Mouse (Mus musculus) forebrain, embryonic 15.5 days (tissue): ENCODE measurements around the gene Ccdc115. TPM values are rescaled to one million over a fixed set of nuclear protein-coding genes. Genes with fewer than 3 reads are reported as not detected.

ENCODE experiments used
- ATAC-seq: fragments of 200-750 bp; cut with Nextera tagmentation; replicated peaks from 2 replicates; pipeline ENCODE4 v1.8.0; 2017; ENCODE audit warnings: mild to moderate bottlenecking, moderate TSS enrichment, moderate library complexity
- H3K27ac ChIP-seq: fragments of 300-500 bp; sonication (generic); replicated peaks from 2 replicates; pipeline ENCODE4 v1.5.1; 2015; ENCODE audit warnings: mild to moderate bottlenecking, inconsistent platforms
- H3K27me3 ChIP-seq: fragments of 300-500 bp; sonication (generic); 2 replicates; pipeline ENCODE4 v1.6.1; 2015; ENCODE audit warnings: inconsistent platforms
- H3K36me3 ChIP-seq: fragments of 300-500 bp; sonication (generic); 2 replicates; pipeline ENCODE4 v1.6.1; 2015; ENCODE audit warnings: mild to moderate bottlenecking, inconsistent platforms
- H3K4me1 ChIP-seq: fragments of 300-500 bp; sonication (generic); 2 replicates; pipeline ENCODE4 v1.6.1; 2015; ENCODE audit warnings: inconsistent platforms
- H3K4me2 ChIP-seq: fragments of 300-500 bp; sonication (generic); replicated peaks from 2 replicates; pipeline ENCODE4 v1.6.1; 2015; ENCODE audit warnings: mild to moderate bottlenecking, inconsistent platforms
- H3K4me3 ChIP-seq: fragments of 300-500 bp; sonication (generic); 2 replicates; pipeline ENCODE4 v1.5.1; 2015; ENCODE audit warnings: mild to moderate bottlenecking, inconsistent platforms
- H3K9ac ChIP-seq: fragments of 300-500 bp; sonication (generic); replicated peaks from 2 replicates; pipeline ENCODE4 v1.6.1; 2015; ENCODE audit warnings: mild to moderate bottlenecking, inconsistent platforms
- H3K9me3 ChIP-seq: fragments of 300-500 bp; sonication (generic); 2 replicates; pipeline ENCODE4 v1.6.1; 2016; ENCODE audit warnings: inconsistent platforms
- WGBS: fragments of 180-500 bp; shearing (Covaris S2); methylation state at CpG from one replicate; pipeline ENCODE4 v1.1.7; 2015; ENCODE audit warnings: mixed read lengths; 5-methylcytosine and 5-hydroxymethylcytosine counted together
- polyA plus RNA-seq: library from polyadenylated mRNA; unstranded; fragments of >200 nt; fragmentation: Nextera tagmentation; extraction: Ambion mirVana; gene quantifications from 2 replicates; pipeline ENCODE4 v1.2.1, GENCODE M21; 2015

Gene Ccdc115
- polyA plus RNA-seq, result 69.2 and 70.9 TPM in 2 replicates

DNA sequence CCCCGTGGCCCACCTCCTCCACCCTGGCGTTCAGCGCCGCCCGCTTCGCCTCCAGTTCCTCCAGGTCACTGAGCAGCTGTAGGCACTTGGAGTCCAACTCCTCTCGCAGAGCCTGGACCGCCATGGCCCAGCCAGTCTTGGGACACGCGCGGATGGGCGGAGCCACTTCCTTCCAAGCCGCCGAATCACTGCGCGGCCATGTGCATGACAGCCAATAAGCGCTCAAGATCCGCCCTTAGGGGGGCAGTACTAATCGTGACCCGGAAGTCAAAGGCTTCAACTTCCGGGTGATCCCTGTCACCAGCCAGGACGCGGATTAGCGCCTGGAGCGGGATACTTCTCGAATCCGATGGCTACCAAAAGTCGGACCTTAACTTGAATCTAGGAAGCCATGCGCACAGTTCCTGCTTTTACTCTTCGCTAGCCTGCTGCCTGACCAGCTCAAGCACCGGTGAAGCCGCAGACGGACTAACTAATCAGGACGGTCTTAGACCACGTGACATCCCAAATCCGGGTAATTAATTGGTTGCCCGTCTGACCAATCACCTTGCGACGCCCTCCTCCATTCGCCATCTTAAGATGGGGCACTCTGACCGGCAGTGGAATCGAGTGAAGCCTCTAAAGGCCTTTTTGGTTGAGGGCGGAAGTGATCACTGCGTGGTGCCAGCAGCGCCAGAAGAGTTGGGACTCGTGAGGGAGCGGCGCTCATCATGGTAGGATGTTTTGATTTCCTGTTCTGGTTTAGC is at the start of gene Ccdc115, which contains the start of gene Imp4:
Gene Ccdc115 (minus strand): TSS at position 458 of the 746 bp plus-strand sequence.
Gene Imp4 (plus strand): TSS at position 637 of the 746 bp plus-strand sequence.
- Histone ChIP-seq H3K36me3 (peaks cover 25% of the 10 kb centered on the region), H3K9ac (peak within 1 kb of the TSS; percentile 51), H3K4me2 (peak within 1 kb of the TSS; percentile 83), H3K4me3 (peak within 1 kb of the TSS; percentile 70), H3K9me3 (no peaks in the 10 kb centered on the region), H3K27ac (peak within 1 kb of the TSS; percentile 78), H3K27me3 (no peaks in the 10 kb centered on the region), H3K4me1 (peaks cover 25% of the 10 kb centered on the region)
- under 1% methylated on average over 48 of the region's 48 CpGs for WGBS
- peak; percentile 96 for ATAC-seq

DNA sequence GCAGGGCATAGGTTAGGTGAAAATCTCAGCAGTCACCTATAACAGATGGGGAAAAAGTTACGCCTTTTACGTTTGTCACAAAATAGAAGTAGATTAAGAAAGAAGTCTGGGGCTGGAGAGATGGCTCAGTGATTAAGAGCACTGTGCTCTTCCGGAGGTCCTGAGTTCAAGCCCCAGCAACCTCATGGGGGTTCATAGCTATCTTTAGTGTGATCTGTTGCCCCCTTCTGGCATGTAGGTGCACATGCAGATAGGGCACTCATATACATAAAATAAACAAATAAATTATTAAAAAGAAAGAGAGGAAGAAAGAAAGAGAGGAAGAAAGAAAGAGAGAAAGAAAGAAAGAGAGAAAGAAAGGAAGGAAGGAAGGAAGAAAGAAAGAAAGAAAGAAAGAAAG is 47.9 kb upstream of the Ccdc115 start:
- ATAC-seq, result no peak
- Histone ChIP-seq H3K4me2 (no peak overlapping the region), H3K9ac (no peak overlapping the region), H3K4me3 (no peak overlapping the region), H3K36me3 (no peaks in the 10 kb centered on the region), H3K27me3 (no peaks in the 10 kb centered on the region), H3K9me3 (no peaks in the 10 kb centered on the region), H3K4me1 (peaks cover 5% of the 10 kb centered on the region), H3K27ac (no peak overlapping the region)
- WGBS, result 92% methylated on average over 3 of the region's 3 CpGs

DNA sequence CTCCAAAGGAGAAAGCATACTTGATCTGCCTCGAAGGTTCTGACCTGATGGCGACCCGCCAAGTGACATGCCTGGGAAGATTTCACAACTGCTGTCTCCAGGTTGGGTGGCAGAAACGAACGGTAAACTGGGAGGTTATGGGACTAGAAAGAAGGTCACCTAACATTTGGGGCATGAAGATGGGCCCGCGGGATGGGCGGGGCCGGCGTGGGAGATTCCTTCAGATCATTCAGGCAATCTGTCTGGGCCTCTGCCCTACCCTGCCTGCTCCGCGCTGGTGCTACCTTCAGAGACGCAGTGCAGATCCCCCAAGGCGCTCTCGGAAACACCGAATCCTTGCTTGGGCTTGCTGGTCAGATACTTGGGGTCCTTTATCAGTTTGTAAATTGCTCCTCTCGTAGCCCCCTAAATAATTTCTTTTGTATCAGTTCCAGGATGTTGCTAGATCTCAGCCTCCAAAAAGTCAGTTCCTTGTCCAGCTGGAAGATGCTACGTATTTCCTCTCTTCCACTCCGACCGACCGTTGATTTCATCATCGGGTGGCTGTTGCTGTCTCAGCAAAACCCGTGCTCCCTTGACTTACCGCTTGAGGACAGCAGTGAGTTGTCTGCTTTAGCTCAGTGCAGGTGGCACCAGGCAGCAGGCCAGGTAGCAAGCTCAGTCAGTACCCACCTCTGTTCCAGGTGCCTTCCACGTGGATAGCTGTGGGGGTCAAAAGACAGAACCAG is 46.2 kb upstream of the Ccdc115 start:
- no peaks in the 10 kb centered on the region for H3K9me3 ChIP-seq
- H3K4me2 ChIP-seq, result peak overlapping the region; percentile 48
- peaks cover 5% of the 10 kb centered on the region for H3K4me1 ChIP-seq
- no peaks in the 10 kb centered on the region for H3K36me3 ChIP-seq
- peak overlapping the region; percentile 30; the same call in 1 of the 2 replicates for H3K9ac ChIP-seq
- no peak overlapping the region for H3K27ac ChIP-seq
- peak; percentile 43; the same call in 1 of the 2 replicates for ATAC-seq
- H3K4me3 ChIP-seq, result peak overlapping the region; percentile 29
- H3K27me3 ChIP-seq, result no peaks in the 10 kb centered on the region
- WGBS, result 12% methylated on average over 25 of the region's 25 CpGs

GRCm38 (mm10) chr1:34484470-34484869 is 45.0 kb upstream of the Ccdc115 start:
- Histone ChIP-seq H3K9ac (no peak overlapping the region), H3K27me3 (no peaks in the 10 kb centered on the region), H3K4me3 (no peak overlapping the region), H3K4me1 (peaks cover 5% of the 10 kb centered on the region), H3K4me2 (no peak overlapping the region), H3K9me3 (no peaks in the 10 kb centered on the region), H3K27ac (no peak overlapping the region), H3K36me3 (no peaks in the 10 kb centered on the region)
- WGBS, result 79% methylated on average over 10 of the region's 10 CpGs
- no peak for ATAC-seq

DNA sequence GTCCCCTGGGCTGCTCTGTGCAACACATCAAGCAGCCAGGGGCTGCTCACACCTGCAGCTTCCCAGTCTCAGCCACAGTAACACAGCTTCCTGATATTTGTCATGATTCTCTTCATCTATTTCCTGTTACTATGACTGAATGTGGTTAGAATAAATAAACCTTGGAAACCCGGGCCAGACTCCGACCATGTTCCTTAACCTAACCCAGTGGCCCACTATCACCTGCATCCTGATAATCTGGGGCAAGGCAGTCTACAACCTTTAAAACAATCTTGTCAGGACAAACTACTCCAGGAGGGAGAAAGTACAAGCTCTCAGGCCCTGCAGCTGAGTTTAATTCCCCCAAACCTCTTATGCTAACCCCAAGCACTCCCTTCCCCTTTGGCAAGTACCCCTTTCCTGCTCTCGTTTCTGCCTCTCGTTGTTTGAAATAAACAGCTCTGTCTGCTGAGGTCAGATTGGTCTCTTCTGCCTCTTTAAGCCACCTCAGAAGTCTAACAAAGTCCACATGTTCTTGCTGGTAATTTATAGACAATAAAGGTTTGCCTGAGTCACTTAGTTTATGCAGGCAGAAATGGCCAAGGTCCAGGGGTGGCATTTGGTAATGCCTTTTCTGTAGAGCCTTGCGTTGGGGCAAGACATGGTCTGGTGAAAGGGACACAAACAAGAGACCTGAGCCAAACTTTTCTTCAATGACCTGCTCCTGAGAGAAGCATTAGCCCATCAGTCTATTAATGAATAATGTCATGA is 42.6 kb upstream of the Ccdc115 start:
- no peak overlapping the region for H3K9ac ChIP-seq
- 73% methylated on average over 5 of the region's 5 CpGs for WGBS
- no peaks in the 10 kb centered on the region for H3K36me3 ChIP-seq
- H3K27ac ChIP-seq, result no peak overlapping the region
- no peak overlapping the region for H3K4me2 ChIP-seq
- no peak for ATAC-seq
- H3K4me3 ChIP-seq, result no peak overlapping the region
- no peaks in the 10 kb centered on the region for H3K27me3 ChIP-seq
- H3K4me1 ChIP-seq, result peaks cover 5% of the 10 kb centered on the region
- no peaks in the 10 kb centered on the region for H3K9me3 ChIP-seq

- Histone ChIP-seq H3K27me3 (no peaks in the 10 kb centered on the region), H3K27ac (no peak overlapping the region), H3K36me3 (no peaks in the 10 kb centered on the region), H3K4me2 (no peak overlapping the region), H3K9ac (no peak overlapping the region), H3K9me3 (no peaks in the 10 kb centered on the region), H3K4me1 (peaks cover 5% of the 10 kb centered on the region), H3K4me3 (no peak overlapping the region)
- no peak for ATAC-seq
- WGBS, result 88% methylated on average over 5 of the region's 5 CpGs
Measured at GRCm38 (mm10) chr1:34480801-34481200, 41.3 kb upstream of the Ccdc115 start.

DNA sequence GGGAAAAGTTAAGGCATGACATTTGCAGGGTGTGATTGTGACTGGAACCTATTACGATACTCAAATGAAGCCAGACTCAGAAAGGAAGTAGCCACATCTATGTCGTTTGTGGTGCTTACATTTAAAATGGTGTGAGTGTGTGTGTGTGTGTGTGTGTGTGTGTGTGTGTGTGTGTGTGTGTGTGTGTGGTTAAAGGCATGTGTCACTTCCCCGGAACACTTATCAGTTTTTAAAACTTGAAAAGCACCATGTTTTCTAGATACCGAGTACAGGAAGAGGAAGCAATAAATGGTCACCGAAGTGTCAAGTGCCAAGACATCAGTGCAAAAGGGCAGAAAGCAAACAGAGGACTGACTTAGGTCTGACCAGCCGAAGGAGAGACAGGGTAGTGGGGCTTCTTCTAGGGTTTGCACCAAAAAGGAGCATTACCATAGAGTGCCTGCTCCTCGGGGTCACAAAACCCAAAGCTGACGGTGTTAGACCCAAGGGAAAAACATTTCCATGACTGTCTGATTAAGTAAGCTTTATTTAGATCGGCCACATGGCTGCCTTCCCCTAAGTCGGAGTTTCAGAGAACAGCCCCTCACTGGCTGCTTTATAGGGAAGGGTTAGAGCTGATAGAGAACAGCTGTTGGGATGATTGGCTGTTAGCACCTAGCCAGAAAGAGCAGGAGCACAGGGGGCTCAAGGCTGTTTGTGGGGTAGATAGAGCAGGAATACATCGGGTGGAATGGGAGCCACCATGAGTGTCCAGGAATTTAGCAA is 39.6 kb upstream of the Ccdc115 start:
- WGBS, result 80% methylated on average over 11 of the region's 11 CpGs
- no peaks in the 10 kb centered on the region for H3K9me3 ChIP-seq
- no peak overlapping the region for H3K4me2 ChIP-seq
- H3K27ac ChIP-seq, result no peak overlapping the region
- no peak for ATAC-seq
- no peak overlapping the region for H3K4me3 ChIP-seq
- H3K27me3 ChIP-seq, result no peaks in the 10 kb centered on the region
- H3K36me3 ChIP-seq, result no peaks in the 10 kb centered on the region
- no peaks in the 10 kb centered on the region for H3K4me1 ChIP-seq
- H3K9ac ChIP-seq, result no peak overlapping the region

DNA sequence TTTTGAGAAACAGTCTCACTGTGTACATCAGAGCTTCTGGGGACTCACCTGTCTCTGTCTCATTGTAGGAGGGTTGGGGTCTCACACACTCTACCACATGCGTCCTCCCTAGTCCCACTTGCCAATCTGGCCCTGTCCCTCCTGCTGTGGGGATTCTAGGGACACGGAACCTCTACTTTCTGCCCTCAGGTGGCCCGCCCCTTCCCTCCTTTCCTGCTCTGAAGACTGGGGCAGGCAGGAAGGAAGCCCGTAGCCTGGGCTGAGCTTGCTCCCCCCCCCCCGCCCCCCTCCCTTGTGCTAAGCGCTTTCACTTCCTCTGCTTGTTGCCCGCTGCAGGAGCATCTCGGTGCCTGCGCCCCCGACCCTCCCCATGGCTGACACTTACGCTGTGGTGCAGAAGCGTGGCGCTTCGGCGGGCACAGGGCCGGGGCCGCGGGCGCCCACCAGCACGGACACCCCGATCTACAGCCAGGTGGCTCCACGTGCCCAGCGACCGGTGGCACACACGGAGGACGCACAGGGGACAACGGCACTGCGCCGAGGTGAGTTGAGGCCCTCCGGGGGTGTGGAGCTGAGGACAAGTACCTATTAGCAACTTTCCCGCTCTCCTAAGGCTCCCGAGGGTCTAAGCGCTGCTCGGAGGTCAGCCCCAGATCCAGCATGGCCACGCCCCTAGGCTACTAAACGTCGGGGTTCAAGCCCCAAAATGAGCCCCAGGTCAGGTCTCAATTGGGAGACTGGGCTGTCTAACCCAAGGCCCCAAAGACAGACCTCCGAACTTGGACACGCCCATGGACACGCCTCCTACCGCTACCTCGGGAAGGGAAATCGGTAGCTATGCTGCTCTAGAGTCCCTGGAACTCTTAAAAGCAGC is 33.2 kb upstream of the Ccdc115 start:
- no peak overlapping the region for H3K27ac ChIP-seq
- peak overlapping the region; percentile 53 for H3K9ac ChIP-seq
- H3K27me3 ChIP-seq, result peaks cover 25% of the 10 kb centered on the region
- peak; percentile 75 for ATAC-seq
- H3K4me3 ChIP-seq, result peak overlapping the region; percentile 46
- peaks cover 10% of the 10 kb centered on the region for H3K4me1 ChIP-seq
- under 1% methylated on average over 42 of the region's 43 CpGs for WGBS
- no peaks in the 10 kb centered on the region for H3K36me3 ChIP-seq
- H3K4me2 ChIP-seq, result peak overlapping the region; percentile 93
- H3K9me3 ChIP-seq, result no peaks in the 10 kb centered on the region

DNA sequence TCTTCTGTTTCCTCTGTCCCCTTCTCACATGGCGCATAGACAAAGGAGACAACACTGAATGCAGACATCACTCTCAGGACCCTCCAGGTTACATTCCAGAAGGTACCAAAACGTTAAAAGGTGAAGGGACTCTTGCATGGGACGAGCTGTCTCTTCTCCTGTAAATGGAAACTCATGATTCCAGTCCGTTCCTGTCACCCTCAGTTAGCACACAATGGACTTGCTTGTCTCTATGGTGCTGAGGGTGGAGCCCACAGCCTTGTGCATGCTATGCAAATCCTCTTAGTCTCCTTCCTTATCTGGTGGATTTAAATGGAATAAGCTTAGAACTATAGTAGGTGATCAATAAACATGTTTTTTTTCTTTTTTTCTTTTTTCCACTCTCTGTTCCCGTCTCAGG is 30.3 kb upstream of the Ccdc115 start:
- H3K4me1 ChIP-seq, result peaks cover 10% of the 10 kb centered on the region
- ATAC-seq, result no peak
- no peaks in the 10 kb centered on the region for H3K36me3 ChIP-seq
- 69% methylated on average over 5 of the region's 5 CpGs for WGBS
- H3K27me3 ChIP-seq, result peaks cover 25% of the 10 kb centered on the region
- H3K9me3 ChIP-seq, result no peaks in the 10 kb centered on the region
- no peak overlapping the region for H3K4me2 ChIP-seq
- H3K27ac ChIP-seq, result no peak overlapping the region
- H3K9ac ChIP-seq, result no peak overlapping the region
- H3K4me3 ChIP-seq, result no peak overlapping the region

- peaks cover 22% of the 10 kb centered on the region for H3K27me3 ChIP-seq
- H3K27ac ChIP-seq, result no peak overlapping the region
- ATAC-seq, result no peak
- no peaks in the 10 kb centered on the region for H3K36me3 ChIP-seq
- H3K9ac ChIP-seq, result no peak overlapping the region
- H3K4me3 ChIP-seq, result no peak overlapping the region
- H3K4me1 ChIP-seq, result peaks cover 10% of the 10 kb centered on the region
- no peak overlapping the region for H3K4me2 ChIP-seq
- WGBS, result 59% methylated on average over 4 of the region's 4 CpGs
- H3K9me3 ChIP-seq, result no peaks in the 10 kb centered on the region
Measured at GRCm38 (mm10) chr1:34468500-34468899, 29.0 kb upstream of the Ccdc115 start.

DNA sequence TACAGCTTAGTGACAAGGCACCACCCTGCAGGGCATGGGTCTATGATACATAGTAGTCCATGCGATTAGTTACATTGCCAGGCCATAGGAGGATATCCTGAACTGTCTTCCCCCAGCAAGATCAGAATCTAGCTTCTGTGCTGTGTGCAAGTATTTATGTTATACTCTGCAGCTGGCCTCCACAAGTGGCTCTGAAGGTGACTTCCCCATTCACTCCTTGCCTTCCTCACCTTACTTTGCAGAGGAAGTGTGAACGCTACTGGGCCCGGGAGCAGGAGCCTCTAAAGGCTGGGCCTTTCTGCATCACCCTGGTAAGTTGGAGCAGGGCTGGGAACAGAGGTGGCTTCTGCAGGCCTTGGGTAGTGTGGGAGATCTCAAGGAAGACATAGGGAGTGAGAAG is 28.6 kb upstream of the Ccdc115 start:
- ATAC-seq, result no peak
- Histone ChIP-seq H3K27ac (no peak overlapping the region), H3K9ac (no peak overlapping the region), H3K4me2 (no peak overlapping the region), H3K36me3 (no peaks in the 10 kb centered on the region), H3K27me3 (peaks cover 19% of the 10 kb centered on the region), H3K9me3 (no peaks in the 10 kb centered on the region), H3K4me1 (peaks cover 8% of the 10 kb centered on the region), H3K4me3 (no peak overlapping the region)
- WGBS, result 70% methylated on average over 3 of the region's 3 CpGs
